Mouse (Mus musculus): ENCODE measurements around the gene Mtrr.

Mtrr gene

DNA sequence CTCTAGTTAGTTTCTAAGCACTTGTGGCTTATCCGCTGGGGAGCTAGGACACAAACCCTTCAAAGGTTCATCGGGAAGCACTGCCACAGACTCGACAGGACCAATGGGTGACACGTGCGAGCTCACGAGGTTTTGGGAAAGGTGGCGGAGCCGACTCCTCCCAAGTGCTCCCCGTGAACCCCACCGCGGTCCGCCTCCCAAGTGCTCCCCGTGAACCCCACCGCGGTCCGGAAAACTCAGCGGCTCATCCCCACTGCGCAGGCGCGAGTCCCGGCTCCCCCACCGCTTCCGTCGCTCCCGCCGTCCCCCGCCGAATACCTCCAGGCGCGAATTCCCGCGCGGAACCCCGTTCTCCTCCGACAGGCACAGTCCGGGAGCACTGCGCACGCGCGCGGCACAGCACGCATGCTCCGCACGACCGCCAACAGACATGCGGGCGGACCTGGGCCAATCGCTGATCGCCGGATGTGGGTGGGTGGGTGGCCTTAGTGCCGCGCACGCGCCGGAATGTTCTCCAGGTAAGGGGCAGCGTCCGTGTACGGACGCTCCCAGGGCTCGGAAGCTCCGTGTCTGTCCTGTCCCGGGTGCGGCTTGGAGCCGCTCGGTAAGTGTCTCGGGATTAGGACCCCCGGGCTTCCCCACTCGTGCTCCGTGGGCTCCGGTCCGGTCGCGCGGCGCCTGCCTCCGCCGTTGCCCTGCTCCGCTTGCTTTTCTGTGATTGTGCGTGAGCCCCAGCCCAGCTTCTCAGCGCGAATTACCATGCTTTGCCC lies at the start of gene Mtrr, which contains the start of gene Fastkd3:
Gene Mtrr (minus strand): TSS at position 403 of the 770 bp plus-strand sequence.
Gene Fastkd3 (plus strand): TSS at position 488 of the 770 bp plus-strand sequence.
- DNase-seq (ENCODE audit: low spot score), result peak; percentile 98

DNA sequence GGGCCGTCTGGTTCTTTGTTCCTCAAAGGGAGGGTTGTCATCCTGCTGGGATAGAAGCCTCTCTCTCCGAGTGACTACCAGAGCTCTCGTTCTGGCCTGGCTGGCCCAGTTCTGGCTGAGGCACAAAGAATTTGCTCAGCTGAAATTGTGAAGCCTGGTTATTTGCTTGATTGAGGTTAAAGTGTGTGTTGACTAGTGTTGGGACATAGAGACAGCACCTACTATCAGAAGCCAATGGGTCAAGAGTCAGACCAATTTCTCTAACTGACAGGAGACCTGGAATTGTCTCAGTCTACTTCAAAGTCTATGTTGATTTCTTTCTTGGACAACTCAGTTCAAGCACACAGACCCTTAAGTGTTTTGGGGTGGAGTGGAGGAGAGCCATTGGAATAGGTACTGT lies 45.1 kb upstream of the Mtrr start:
- no peak for DNase-seq (ENCODE audit: low spot score)

DNA sequence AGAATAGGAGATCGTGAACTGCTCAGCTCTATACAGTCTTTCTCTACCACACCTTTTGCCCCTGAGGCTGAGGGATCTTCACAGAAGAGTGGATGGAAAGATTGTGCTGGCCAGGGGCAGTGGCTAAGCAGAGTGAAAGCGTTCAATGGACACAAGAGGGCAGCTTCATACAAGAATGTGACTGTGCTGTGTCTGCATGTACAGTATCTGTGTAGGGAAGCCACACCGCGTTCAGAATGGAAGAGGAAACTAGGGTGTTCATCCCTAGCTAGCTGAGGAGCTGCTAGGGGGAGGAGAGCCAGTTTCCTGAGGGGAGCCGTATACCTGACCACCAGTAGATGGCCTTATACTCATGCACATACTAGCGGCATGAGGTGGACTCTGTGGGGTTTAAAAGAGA lies 40.8 kb upstream of the Mtrr start:
- no peak for DNase-seq (ENCODE audit: low spot score)

- DNase-seq (ENCODE audit: low spot score), result no peak
Measured at GRCm38 (mm10) chr13:68607652-68608405, 25.9 kb upstream of the Mtrr start.

- DNase-seq (ENCODE audit: low spot score), result peak; percentile 37
Measured at GRCm38 (mm10) chr13:68605689-68606126, 23.8 kb upstream of the Mtrr start.

GRCm38 (mm10) chr13:68603085-68603484 lies 21.1 kb upstream of the Mtrr start:
- no peak for DNase-seq (ENCODE audit: low spot score)

DNA sequence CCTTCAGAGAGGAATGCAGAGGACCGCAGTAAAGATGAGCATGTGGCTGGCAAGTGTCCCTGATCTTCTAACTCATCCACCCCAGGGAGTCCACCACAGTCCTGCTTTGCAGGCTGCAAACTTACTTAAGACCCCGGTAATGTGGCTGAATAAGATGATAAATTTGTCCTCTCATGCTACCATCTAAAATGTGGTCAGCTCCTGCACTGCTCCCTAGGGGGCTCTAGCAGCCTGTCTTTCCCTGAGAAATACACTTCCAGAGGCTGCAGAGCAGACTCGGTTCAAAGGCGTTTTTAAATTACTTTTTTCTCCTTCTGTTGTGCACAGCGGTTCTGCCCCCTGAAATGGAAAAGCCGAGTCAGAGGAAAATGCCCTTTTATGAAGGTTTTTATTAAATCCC lies 19.2 kb upstream of the Mtrr start:
- no peak for DNase-seq (ENCODE audit: low spot score)

- no peak for DNase-seq (ENCODE audit: low spot score)
Measured at GRCm38 (mm10) chr13:68598953-68599352, 17.0 kb upstream of the Mtrr start.

DNA sequence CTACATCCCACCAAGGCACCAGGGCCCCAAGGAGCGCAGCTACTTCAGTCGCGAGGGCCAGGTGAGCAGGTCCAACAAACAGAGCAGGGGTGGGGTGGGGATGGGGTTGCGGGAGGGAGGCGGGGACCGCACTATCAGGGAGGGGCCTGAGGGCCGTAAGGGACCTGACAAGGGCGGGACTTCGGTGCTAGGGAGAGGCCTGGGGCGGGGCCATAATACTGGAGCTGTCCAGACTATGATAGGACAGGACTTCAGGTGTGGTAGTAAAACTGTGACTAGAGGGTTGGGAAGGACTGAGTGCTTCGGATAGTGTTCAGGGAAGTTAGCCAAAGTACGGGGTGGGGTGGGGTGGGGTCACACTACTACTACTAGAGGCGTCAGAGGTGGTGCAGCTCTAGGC lies 15.7 kb upstream of the Mtrr start:
- DNase-seq (ENCODE audit: low spot score), result no peak

DNA sequence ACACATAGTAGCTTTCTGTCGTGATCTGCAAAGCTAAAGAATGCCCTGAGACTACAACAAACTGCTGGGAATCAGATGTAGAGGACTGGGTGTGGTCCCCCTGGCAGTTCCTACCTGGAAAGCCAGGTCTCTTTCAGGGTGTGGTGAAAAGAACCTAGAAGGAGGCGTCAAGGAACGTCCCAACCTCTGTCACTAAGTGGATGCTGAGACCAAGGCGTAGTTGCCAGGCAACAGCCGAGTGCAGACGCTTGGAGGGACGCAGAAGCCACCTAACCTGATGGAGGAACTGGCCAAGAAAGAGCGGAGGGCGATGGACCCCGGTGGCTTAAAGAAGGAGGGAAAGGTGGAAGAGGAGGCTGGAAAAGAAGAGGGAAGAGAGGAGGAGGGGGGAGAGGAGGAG lies 15.2 kb upstream of the Mtrr start, which contains the start of gene 1700001L19Rik:
Gene 1700001L19Rik (plus strand): TSS at position 223 of the 400 bp plus-strand sequence.
- no peak for DNase-seq (ENCODE audit: low spot score)

- DNase-seq (ENCODE audit: low spot score), result no peak
Measured at GRCm38 (mm10) chr13:68593797-68594196, 11.8 kb upstream of the Mtrr start.

GRCm38 (mm10) chr13:68588352-68588751 lies 6.4 kb upstream of the Mtrr start:
- DNase-seq (ENCODE audit: low spot score), result no peak

GRCm38 (mm10) chr13:68585441-68585840 lies 3.5 kb upstream of the Mtrr start:
- no peak for DNase-seq (ENCODE audit: low spot score)

DNA sequence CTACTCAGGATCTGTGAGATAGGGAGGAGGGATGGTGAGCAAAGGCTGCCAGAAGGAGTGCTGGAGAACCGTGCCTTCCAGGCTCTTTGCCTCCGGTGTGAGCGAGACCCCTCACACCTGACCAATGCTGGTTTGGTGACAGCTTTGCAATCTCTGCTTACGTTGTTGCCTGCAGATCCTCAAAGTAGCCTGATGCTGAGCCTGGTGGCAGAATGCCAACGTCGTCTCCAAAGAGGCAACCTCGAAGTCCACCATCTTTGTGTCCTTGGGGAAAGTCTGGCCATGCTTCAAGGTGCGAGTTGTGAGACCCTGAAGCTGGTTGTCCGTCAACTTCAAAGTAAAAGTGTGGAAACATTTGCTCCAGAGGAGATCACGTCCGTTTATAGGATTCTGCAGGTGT lies 2.0 kb upstream of the Mtrr start:
- no peak for DNase-seq (ENCODE audit: low spot score)

- no peak for DNase-seq (ENCODE audit: low spot score)
Measured at GRCm38 (mm10) chr13:68582517-68582780, 500 bp upstream of the Mtrr start.

- no peak for DNase-seq (ENCODE audit: low spot score)
Measured at GRCm38 (mm10) chr13:68581086-68581740, 736 bp downstream of the Mtrr start.

DNA sequence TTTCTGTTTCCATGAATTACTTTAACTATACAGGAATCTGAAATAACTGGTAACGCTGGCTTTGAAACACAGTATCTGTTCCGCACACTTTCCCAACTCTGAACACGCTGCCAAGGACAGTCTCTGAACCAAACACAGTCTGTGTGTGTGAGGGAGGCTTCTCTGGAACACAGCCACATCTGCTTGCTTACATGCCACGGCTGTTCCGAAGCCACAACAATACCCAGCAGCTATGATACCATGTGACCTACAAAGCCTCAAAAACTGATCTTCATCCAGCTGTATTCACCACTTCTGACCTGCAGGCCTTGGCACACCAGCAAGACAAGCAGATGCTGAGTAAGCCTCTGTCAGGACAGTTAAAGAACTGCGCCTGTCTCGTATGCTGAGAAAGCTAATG lies 4.0 kb downstream of the Mtrr start:
- DNase-seq (ENCODE audit: low spot score), result peak; percentile 68

GRCm38 (mm10) chr13:68574398-68574797 lies 7.6 kb downstream of the Mtrr start:
- no peak for DNase-seq (ENCODE audit: low spot score)

- peak; percentile 25 for DNase-seq (ENCODE audit: low spot score)
Measured at GRCm38 (mm10) chr13:68572966-68573913, 8.7 kb downstream of the Mtrr start.

GRCm38 (mm10) chr13:68572247-68572646 lies 9.7 kb downstream of the Mtrr start:
- DNase-seq (ENCODE audit: low spot score), result no peak

DNA sequence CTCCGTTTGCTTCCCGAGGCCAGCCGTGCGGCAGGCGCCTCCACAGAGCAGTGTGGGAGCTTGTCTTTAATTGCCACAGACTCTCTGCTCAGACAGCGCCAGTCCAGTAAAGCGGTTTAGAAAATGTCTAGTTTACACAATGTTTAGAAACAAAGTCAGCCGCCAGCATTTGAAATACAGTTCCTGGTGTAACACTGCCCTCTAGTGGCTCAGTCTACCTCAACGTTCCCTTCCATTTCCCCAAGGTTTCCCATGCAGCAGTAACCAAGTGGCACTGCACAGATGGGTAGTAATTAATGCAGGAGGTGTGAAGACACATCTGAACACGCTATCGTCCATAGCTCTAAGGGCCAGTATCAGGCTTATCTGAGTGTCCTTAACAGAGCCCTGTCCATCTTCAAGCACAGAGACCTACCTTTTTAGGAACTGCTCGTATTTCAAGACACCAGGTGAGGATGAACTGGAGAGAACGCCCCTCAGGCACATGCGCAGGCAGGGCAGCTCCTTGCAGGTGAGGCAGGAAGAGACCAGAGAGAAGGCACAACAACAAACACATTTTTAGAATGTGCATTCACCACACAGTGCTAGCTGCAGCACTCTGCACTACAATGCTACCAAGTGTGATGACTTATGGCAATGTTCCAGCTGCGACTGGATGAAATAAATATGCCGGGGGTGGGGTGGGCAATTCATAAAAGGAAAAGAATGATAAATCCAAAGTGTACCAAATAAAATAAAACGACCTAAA lies 12.2 kb downstream of the Mtrr start:
- peak; percentile 39 for DNase-seq (ENCODE audit: low spot score)

Measured in ovary, postnatal 36 days (tissue).